Mouse (Mus musculus): Measurements from ENCODE around the gene Acta2. TPM values are rescaled to one million over a fixed set of nuclear protein-coding genes. Genes with fewer than 3 reads are reported as not detected.

Gene Acta2
- polyA plus RNA-seq, 1 experiment from 2014 or later, result 66.9 TPM

- Histone ChIP-seq H3K9ac (peak within 1 kb of the TSS; percentile 69), H3K4me3 (peak within 1 kb of the TSS; percentile 51), H3K4me2 (peak within 1 kb of the TSS; percentile 90), H3K27me3 (peaks cover 7% of the 10 kb centered on the region; the same call in 1 of the 2 replicates), H3K27ac (no peak within 1 kb of the TSS), H3K4me1 (peaks cover 13% of the 10 kb centered on the region), H3K9me3 (no peaks in the 10 kb centered on the region), H3K36me3 (no peaks in the 10 kb centered on the region)
- peak; percentile 84 for ATAC-seq (ENCODE audit: insufficient number of reproducible peaks, insufficient read depth, low FRiP score, low TSS enrichment, low read depth)
- 3% methylated on average over 19 of the region's 19 CpGs for WGBS
Measured at GRCm38 (mm10) chr19:34289948-34290789, 34.8 kb upstream of the Acta2 start, which contains the start of gene Fas. Fas (plus strand) TSS chr19:34290666.

- no peak for ATAC-seq (ENCODE audit: insufficient number of reproducible peaks, insufficient read depth, low FRiP score, low TSS enrichment, low read depth)
- H3K9me3 ChIP-seq, result no peaks in the 10 kb centered on the region
- no peak overlapping the region for H3K4me3 ChIP-seq
- 97% methylated on average over 1 of the region's 1 CpGs for WGBS
- H3K27me3 ChIP-seq, result peaks cover 7% of the 10 kb centered on the region; the same call in 1 of the 2 replicates
- H3K9ac ChIP-seq, result no peak overlapping the region
- no peak overlapping the region for H3K27ac ChIP-seq
- no peaks in the 10 kb centered on the region for H3K36me3 ChIP-seq
- H3K4me1 ChIP-seq, result peaks cover 13% of the 10 kb centered on the region
- no peak overlapping the region for H3K4me2 ChIP-seq
Measured at GRCm38 (mm10) chr19:34288696-34289095, 33.3 kb upstream of the Acta2 start.

GRCm38 (mm10) chr19:34287656-34288415 is 32.4 kb upstream of the Acta2 start:
- Histone ChIP-seq H3K4me2 (no peak overlapping the region), H3K9ac (no peak overlapping the region), H3K27me3 (peaks cover 6% of the 10 kb centered on the region; the same call in 1 of the 2 replicates), H3K27ac (no peak overlapping the region), H3K4me1 (peaks cover 13% of the 10 kb centered on the region), H3K4me3 (no peak overlapping the region), H3K9me3 (no peaks in the 10 kb centered on the region), H3K36me3 (no peaks in the 10 kb centered on the region)
- ATAC-seq (ENCODE audit: insufficient number of reproducible peaks, insufficient read depth, low FRiP score, low TSS enrichment, low read depth), result no peak
- WGBS, result 75% methylated on average over 13 of the region's 13 CpGs

- no peak overlapping the region for H3K27ac ChIP-seq
- no peaks in the 10 kb centered on the region for H3K27me3 ChIP-seq
- H3K4me3 ChIP-seq, result no peak overlapping the region
- H3K9ac ChIP-seq, result no peak overlapping the region
- H3K4me2 ChIP-seq, result no peak overlapping the region
- no peaks in the 10 kb centered on the region for H3K9me3 ChIP-seq
- peaks cover 13% of the 10 kb centered on the region for H3K4me1 ChIP-seq
- ATAC-seq (ENCODE audit: insufficient number of reproducible peaks, insufficient read depth, low FRiP score, low TSS enrichment, low read depth), result no peak
- H3K36me3 ChIP-seq, result no peaks in the 10 kb centered on the region
Measured at GRCm38 (mm10) chr19:34287221-34287620, 31.8 kb upstream of the Acta2 start.

- peaks cover under 1% of the 10 kb centered on the region; the same call in 1 of the 2 replicates for H3K4me1 ChIP-seq
- no peak overlapping the region for H3K27ac ChIP-seq
- no peak overlapping the region for H3K4me3 ChIP-seq
- no peaks in the 10 kb centered on the region for H3K36me3 ChIP-seq
- ATAC-seq (ENCODE audit: insufficient number of reproducible peaks, insufficient read depth, low FRiP score, low TSS enrichment, low read depth), result no peak
- 45% methylated on average over 2 of the region's 2 CpGs for WGBS
- no peak overlapping the region for H3K9ac ChIP-seq
- H3K27me3 ChIP-seq, result no peaks in the 10 kb centered on the region
- H3K4me2 ChIP-seq, result no peak overlapping the region
- no peaks in the 10 kb centered on the region for H3K9me3 ChIP-seq
Measured at GRCm38 (mm10) chr19:34284826-34285225, 29.4 kb upstream of the Acta2 start.

GRCm38 (mm10) chr19:34284383-34284782 is 29.0 kb upstream of the Acta2 start:
- Histone ChIP-seq H3K27ac (no peak overlapping the region), H3K27me3 (no peaks in the 10 kb centered on the region), H3K4me3 (no peak overlapping the region), H3K4me2 (no peak overlapping the region), H3K9me3 (no peaks in the 10 kb centered on the region), H3K4me1 (no peaks in the 10 kb centered on the region), H3K9ac (no peak overlapping the region), H3K36me3 (no peaks in the 10 kb centered on the region)
- 69% methylated on average over 10 of the region's 10 CpGs for WGBS
- no peak for ATAC-seq (ENCODE audit: insufficient number of reproducible peaks, insufficient read depth, low FRiP score, low TSS enrichment, low read depth)

- H3K4me3 ChIP-seq, result no peak overlapping the region
- H3K4me1 ChIP-seq, result no peaks in the 10 kb centered on the region
- H3K9me3 ChIP-seq, result no peaks in the 10 kb centered on the region
- no peak for ATAC-seq (ENCODE audit: insufficient number of reproducible peaks, insufficient read depth, low FRiP score, low TSS enrichment, low read depth)
- H3K9ac ChIP-seq, result no peak overlapping the region
- no peaks in the 10 kb centered on the region for H3K36me3 ChIP-seq
- 71% methylated on average over 6 of the region's 6 CpGs for WGBS
- H3K4me2 ChIP-seq, result no peak overlapping the region
- H3K27me3 ChIP-seq, result no peaks in the 10 kb centered on the region
- no peak overlapping the region for H3K27ac ChIP-seq
Measured at GRCm38 (mm10) chr19:34283614-34284013, 28.2 kb upstream of the Acta2 start.

- no peak overlapping the region for H3K9ac ChIP-seq
- H3K27ac ChIP-seq, result no peak overlapping the region
- no peak overlapping the region for H3K4me2 ChIP-seq
- H3K9me3 ChIP-seq, result no peaks in the 10 kb centered on the region
- WGBS, result 66% methylated on average over 3 of the region's 3 CpGs
- H3K36me3 ChIP-seq, result no peaks in the 10 kb centered on the region
- no peaks in the 10 kb centered on the region for H3K27me3 ChIP-seq
- H3K4me3 ChIP-seq, result no peak overlapping the region
- H3K4me1 ChIP-seq, result no peaks in the 10 kb centered on the region; the same call in 1 of the 2 replicates
- no peak for ATAC-seq (ENCODE audit: insufficient number of reproducible peaks, insufficient read depth, low FRiP score, low TSS enrichment, low read depth)
Measured at GRCm38 (mm10) chr19:34278078-34278477, 22.7 kb upstream of the Acta2 start.

GRCm38 (mm10) chr19:34273073-34273472 is 17.7 kb upstream of the Acta2 start:
- no peak overlapping the region for H3K9ac ChIP-seq
- 89% methylated on average over 1 of the region's 1 CpGs for WGBS
- no peak for ATAC-seq (ENCODE audit: insufficient number of reproducible peaks, insufficient read depth, low FRiP score, low TSS enrichment, low read depth)
- H3K27me3 ChIP-seq, result no peaks in the 10 kb centered on the region
- H3K27ac ChIP-seq, result no peak overlapping the region
- H3K9me3 ChIP-seq, result no peaks in the 10 kb centered on the region
- no peak overlapping the region for H3K4me2 ChIP-seq
- H3K36me3 ChIP-seq, result no peaks in the 10 kb centered on the region
- no peak overlapping the region for H3K4me3 ChIP-seq
- H3K4me1 ChIP-seq, result no peaks in the 10 kb centered on the region; the same call in 1 of the 2 replicates

- Histone ChIP-seq H3K4me1 (no peaks in the 10 kb centered on the region), H3K27ac (no peak overlapping the region), H3K9me3 (no peaks in the 10 kb centered on the region), H3K9ac (no peak overlapping the region), H3K4me2 (no peak overlapping the region), H3K36me3 (no peaks in the 10 kb centered on the region), H3K27me3 (no peaks in the 10 kb centered on the region), H3K4me3 (no peak overlapping the region)
- ATAC-seq (ENCODE audit: insufficient number of reproducible peaks, insufficient read depth, low FRiP score, low TSS enrichment, low read depth), result no peak
- WGBS, result 96% methylated on average over 13 of the region's 13 CpGs
Measured at GRCm38 (mm10) chr19:34270824-34271464, 15.6 kb upstream of the Acta2 start.

GRCm38 (mm10) chr19:34270106-34270726 is 14.8 kb upstream of the Acta2 start:
- 87% methylated on average over 11 of the region's 11 CpGs for WGBS
- Histone ChIP-seq H3K4me1 (no peaks in the 10 kb centered on the region), H3K9ac (no peak overlapping the region), H3K4me3 (no peak overlapping the region), H3K9me3 (no peaks in the 10 kb centered on the region), H3K27me3 (no peaks in the 10 kb centered on the region), H3K4me2 (no peak overlapping the region), H3K36me3 (no peaks in the 10 kb centered on the region), H3K27ac (no peak overlapping the region)
- ATAC-seq (ENCODE audit: insufficient number of reproducible peaks, insufficient read depth, low FRiP score, low TSS enrichment, low read depth), result no peak

Measured in embryonic facial prominence, embryonic 13.5 days (tissue).